Mouse (Mus musculus): Measurements from ENCODE around the gene Gm2310. TPM values are rescaled to one million over a fixed set of nuclear protein-coding genes. Genes with fewer than 3 reads are reported as not detected.

The Gm2310 gene
- polyA plus RNA-seq, 1 experiment, result not detected

Other genes with a start within 250 kb of the Gm2310 start
- gene Nipbl, start 75.5 kb downstream of the Gm2310 start, polyA plus RNA-seq (2012; ENCODE audit: insufficient read depth, insufficient read length, missing spikeins), result 13.6 and 15.4 TPM in 2 replicates
- 32.5 and 36.7 TPM in 2 replicates for gene Slc1a3, start 190.8 kb upstream of the Gm2310 start, polyA plus RNA-seq (2012; ENCODE audit: insufficient read depth, insufficient read length, missing spikeins)